Mouse (Mus musculus): ENCODE data around the gene Gm28036. TPM values are rescaled to one million over a fixed set of nuclear protein-coding genes. Genes with fewer than 3 reads are reported as not detected.
A peak's percentile ranks its signal among the peaks of the same experiment; 100 is the strongest.
"Not testable (repeated sequence)": the region's sequence is repeated elsewhere in the genome, so short reads cannot be mapped to it uniquely, and the experiment has no call there.

Gm28036 gene
- polyA plus RNA-seq, 1 experiment from 2014 or later = 20.5 TPM

DNA sequence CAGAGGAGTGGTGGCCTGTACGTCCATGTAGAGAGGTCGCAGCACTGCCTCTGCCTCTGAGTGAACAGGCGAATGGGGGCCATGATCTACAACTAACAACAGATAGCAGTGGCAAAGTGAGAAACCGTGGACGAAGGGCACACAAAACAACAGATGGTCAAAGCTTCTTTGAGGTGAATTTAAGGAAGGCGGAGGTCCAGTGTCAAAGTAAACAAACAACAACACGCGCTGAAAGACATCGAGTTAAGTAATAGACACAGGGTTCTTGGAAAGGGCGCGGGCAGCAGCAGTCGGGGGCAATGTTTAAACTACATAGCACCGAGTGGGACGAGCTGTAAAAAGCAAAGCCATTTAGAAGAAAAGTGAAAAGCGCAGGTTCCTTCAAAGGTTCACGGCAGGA lies 16.5 kb upstream of the Gm28036 start:
- DNase-seq (ENCODE audit: low spot score) (no peak), ATAC-seq (ENCODE audit: insufficient number of reproducible peaks, low FRiP score, low TSS enrichment, low read depth) (no peak)
- no peaks in the 10 kb centered on the region for H3K4me1 ChIP-seq (ENCODE audit: control insufficient read depth, insufficient read depth, low read length)
- H3K9me3 ChIP-seq (ENCODE audit: control insufficient read depth, low read length) = no peaks in the 10 kb centered on the region
- peak overlapping the region; percentile 55 for H3K4me2 ChIP-seq (ENCODE audit: low read depth, severe bottlenecking)
- no peaks in the 10 kb centered on the region for H3K27me3 ChIP-seq (ENCODE audit: control insufficient read depth, insufficient read depth, low read length)
- no peak overlapping the region; the same call in 1 of the 2 replicates for H3K27ac ChIP-seq (replicated peaks; ENCODE audit: low read depth, low read length)
- peak overlapping the region; percentile 86 for H3K4me3 ChIP-seq (ENCODE audit: low read depth, low read length)
- WGBS = under 1% methylated on average over 16 of the region's 16 CpGs
- peak overlapping the region; percentile 93 for H3K9ac ChIP-seq (ENCODE audit: low read length)
- H3K36me3 ChIP-seq (ENCODE audit: control insufficient read depth, insufficient read depth, low read length) = peaks cover 2% of the 10 kb centered on the region; the same call in 1 of the 2 replicates

DNA sequence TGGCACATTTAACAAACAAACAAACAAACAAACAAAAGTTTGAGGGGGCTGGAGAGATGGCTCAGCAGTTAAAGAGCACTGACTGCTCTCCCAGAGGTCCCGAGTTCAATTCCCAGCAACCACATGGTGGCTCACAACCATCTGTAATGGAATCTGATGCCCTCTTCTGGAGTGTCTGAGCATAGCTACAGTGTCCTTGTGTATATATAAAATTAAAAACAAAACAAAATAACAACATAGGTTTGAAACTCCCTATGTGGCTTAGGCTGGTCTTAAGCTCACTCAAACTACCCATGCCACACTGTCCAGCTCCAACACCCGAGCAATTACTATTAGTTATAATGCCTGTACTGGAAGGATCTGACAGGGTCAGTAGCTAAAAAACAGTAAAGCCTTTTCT lies 15.9 kb upstream of the Gm28036 start:
- Histone ChIP-seq H3K4me1 (ENCODE audit: control insufficient read depth, insufficient read depth, low read length) (no peaks in the 10 kb centered on the region), H3K27me3 (ENCODE audit: control insufficient read depth, insufficient read depth, low read length) (no peaks in the 10 kb centered on the region), H3K9me3 (ENCODE audit: control insufficient read depth, low read length) (no peaks in the 10 kb centered on the region), H3K9ac (ENCODE audit: low read length) (no peak overlapping the region), H3K27ac (replicated peaks; ENCODE audit: low read depth, low read length) (no peak overlapping the region), H3K4me2 (ENCODE audit: low read depth, severe bottlenecking) (peak overlapping the region; percentile 55; the same call in 1 of the 2 replicates), H3K36me3 (ENCODE audit: control insufficient read depth, insufficient read depth, low read length) (no peaks in the 10 kb centered on the region; the same call in 1 of the 2 replicates), H3K4me3 (ENCODE audit: low read depth, low read length) (no peak overlapping the region)
- ATAC-seq (ENCODE audit: insufficient number of reproducible peaks, low FRiP score, low TSS enrichment, low read depth) = no peak
- WGBS = 87% methylated on average over 2 of the region's 2 CpGs
- no peak for DNase-seq (ENCODE audit: low spot score)

DNA sequence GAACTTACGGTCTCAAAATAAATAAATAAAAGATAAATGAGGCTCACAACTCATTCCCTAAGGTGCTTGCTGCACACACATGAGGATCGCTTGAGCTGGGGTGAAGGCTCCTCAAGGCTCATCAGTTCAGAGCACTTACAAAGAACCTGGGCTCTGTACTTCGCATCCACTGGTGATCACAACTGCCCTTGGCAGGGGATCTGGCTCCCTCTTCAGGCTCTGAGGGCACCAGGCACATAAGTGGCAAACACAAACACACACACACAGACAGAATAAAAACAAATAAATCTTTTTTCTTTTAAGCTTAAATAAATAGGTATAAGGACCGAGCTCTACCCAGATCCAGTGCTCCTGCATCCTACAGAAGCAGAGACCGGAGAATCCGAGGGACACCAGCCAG lies 8.8 kb upstream of the Gm28036 start:
- H3K9me3 ChIP-seq (ENCODE audit: control insufficient read depth, low read length) = no peaks in the 10 kb centered on the region
- H3K36me3 ChIP-seq (ENCODE audit: control insufficient read depth, insufficient read depth, low read length) = peaks cover 4% of the 10 kb centered on the region
- H3K4me2 ChIP-seq (ENCODE audit: low read depth, severe bottlenecking) = no peak overlapping the region
- no peak overlapping the region for H3K27ac ChIP-seq (replicated peaks; ENCODE audit: low read depth, low read length)
- DNase-seq (ENCODE audit: low spot score) = no peak
- H3K4me1 ChIP-seq (ENCODE audit: control insufficient read depth, insufficient read depth, low read length) = no peaks in the 10 kb centered on the region
- 86% methylated on average over 6 of the region's 6 CpGs for WGBS
- no peak overlapping the region for H3K9ac ChIP-seq (ENCODE audit: low read length)
- H3K27me3 ChIP-seq (ENCODE audit: control insufficient read depth, insufficient read depth, low read length) = no peaks in the 10 kb centered on the region
- no peak for ATAC-seq (ENCODE audit: insufficient number of reproducible peaks, low FRiP score, low TSS enrichment, low read depth)
- H3K4me3 ChIP-seq (ENCODE audit: low read depth, low read length) = no peak overlapping the region

DNA sequence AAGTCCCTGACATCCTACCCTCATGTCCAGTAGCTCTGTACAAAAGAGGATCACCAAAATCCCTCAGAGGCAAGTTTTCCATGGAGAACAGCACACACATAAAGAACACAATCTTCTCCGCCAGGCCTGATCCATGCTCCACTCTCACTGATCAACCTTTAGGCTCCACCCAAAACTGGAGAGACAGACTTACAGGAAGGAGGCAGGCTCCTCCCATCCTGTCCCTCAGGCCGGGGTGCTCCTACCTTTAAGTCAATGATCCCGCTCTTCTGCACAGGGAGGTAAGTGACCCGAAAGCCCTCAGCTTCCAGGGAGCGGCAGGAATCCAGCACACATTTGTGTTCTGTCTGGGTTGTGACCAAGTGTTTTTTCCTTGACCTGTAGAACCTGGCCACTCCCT lies 7.3 kb upstream of the Gm28036 start:
- Histone ChIP-seq H3K27me3 (ENCODE audit: control insufficient read depth, insufficient read depth, low read length) (no peaks in the 10 kb centered on the region), H3K9ac (ENCODE audit: low read length) (no peak overlapping the region), H3K4me2 (ENCODE audit: low read depth, severe bottlenecking) (no peak overlapping the region), H3K4me3 (ENCODE audit: low read depth, low read length) (no peak overlapping the region), H3K36me3 (ENCODE audit: control insufficient read depth, insufficient read depth, low read length) (peaks cover 4% of the 10 kb centered on the region; the same call in 1 of the 2 replicates), H3K27ac (replicated peaks; ENCODE audit: low read depth, low read length) (no peak overlapping the region), H3K4me1 (ENCODE audit: control insufficient read depth, insufficient read depth, low read length) (no peaks in the 10 kb centered on the region), H3K9me3 (ENCODE audit: control insufficient read depth, low read length) (no peaks in the 10 kb centered on the region)
- no peak for DNase-seq (ENCODE audit: low spot score)
- ATAC-seq (ENCODE audit: insufficient number of reproducible peaks, low FRiP score, low TSS enrichment, low read depth) = no peak
- 88% methylated on average over 5 of the region's 5 CpGs for WGBS

DNA sequence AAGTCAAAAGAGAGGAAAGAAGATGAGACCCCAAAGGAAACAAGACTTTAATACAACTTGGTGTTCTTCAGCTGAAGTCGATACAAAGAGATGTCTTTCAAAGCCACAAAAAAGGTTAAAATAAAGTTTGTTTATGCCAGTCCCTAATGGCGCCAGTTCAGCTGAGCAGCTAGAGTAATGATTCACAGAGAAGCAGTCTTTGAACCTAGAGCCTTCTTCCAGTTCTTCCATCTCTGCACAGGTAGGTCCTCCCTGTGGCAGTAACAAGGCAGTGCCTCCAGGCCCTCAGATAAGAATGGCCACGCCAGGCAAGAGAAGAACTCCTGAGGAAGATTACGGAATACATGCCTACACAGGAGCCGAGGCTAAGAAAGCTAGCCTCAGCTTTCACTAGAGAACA lies 3.2 kb downstream of the Gm28036 start:
- Histone ChIP-seq H3K9me3 (ENCODE audit: control insufficient read depth, low read length) (no peaks in the 10 kb centered on the region), H3K4me1 (ENCODE audit: control insufficient read depth, insufficient read depth, low read length) (no peaks in the 10 kb centered on the region), H3K9ac (ENCODE audit: low read length) (no peak overlapping the region), H3K36me3 (ENCODE audit: control insufficient read depth, insufficient read depth, low read length) (peaks cover 2% of the 10 kb centered on the region; the same call in 1 of the 2 replicates), H3K27ac (replicated peaks; ENCODE audit: low read depth, low read length) (no peak overlapping the region), H3K27me3 (ENCODE audit: control insufficient read depth, insufficient read depth, low read length) (no peaks in the 10 kb centered on the region), H3K4me2 (ENCODE audit: low read depth, severe bottlenecking) (no peak overlapping the region), H3K4me3 (ENCODE audit: low read depth, low read length) (no peak overlapping the region)
- no peak for ATAC-seq (ENCODE audit: insufficient number of reproducible peaks, low FRiP score, low TSS enrichment, low read depth)
- no peak for DNase-seq (ENCODE audit: low spot score)
- WGBS = 93% methylated on average over 5 of the region's 5 CpGs

DNA sequence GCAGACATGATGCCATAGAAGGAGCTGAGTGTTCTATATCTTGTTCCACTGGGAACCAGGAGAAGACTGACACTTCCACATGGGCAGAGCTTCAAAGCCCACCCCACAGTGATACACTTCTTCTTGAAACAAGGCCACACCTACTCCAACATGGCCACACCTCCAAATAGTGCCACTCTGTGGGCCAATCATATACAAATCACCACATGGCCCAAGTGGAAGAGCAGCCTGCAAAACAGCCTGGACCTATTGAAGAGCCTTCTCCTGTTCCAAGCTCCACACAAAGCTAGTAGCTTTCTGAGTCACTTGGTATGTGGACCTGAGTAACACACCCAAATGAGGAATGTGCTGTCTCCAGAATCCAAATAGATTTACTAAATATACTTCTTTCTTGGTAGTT lies 7.3 kb downstream of the Gm28036 start:
- H3K36me3 ChIP-seq (ENCODE audit: control insufficient read depth, insufficient read depth, low read length) = no peaks in the 10 kb centered on the region
- H3K27ac ChIP-seq (replicated peaks; ENCODE audit: low read depth, low read length) = no peak overlapping the region
- no peak for DNase-seq (ENCODE audit: low spot score)
- ATAC-seq (ENCODE audit: insufficient number of reproducible peaks, low FRiP score, low TSS enrichment, low read depth) = no peak
- H3K9me3 ChIP-seq (ENCODE audit: control insufficient read depth, low read length) = no peaks in the 10 kb centered on the region
- H3K27me3 ChIP-seq (ENCODE audit: control insufficient read depth, insufficient read depth, low read length) = no peaks in the 10 kb centered on the region
- no peak overlapping the region for H3K4me2 ChIP-seq (ENCODE audit: low read depth, severe bottlenecking)
- H3K4me1 ChIP-seq (ENCODE audit: control insufficient read depth, insufficient read depth, low read length) = no peaks in the 10 kb centered on the region
- no peak overlapping the region for H3K9ac ChIP-seq (ENCODE audit: low read length)
- H3K4me3 ChIP-seq (ENCODE audit: low read depth, low read length) = no peak overlapping the region

DNA sequence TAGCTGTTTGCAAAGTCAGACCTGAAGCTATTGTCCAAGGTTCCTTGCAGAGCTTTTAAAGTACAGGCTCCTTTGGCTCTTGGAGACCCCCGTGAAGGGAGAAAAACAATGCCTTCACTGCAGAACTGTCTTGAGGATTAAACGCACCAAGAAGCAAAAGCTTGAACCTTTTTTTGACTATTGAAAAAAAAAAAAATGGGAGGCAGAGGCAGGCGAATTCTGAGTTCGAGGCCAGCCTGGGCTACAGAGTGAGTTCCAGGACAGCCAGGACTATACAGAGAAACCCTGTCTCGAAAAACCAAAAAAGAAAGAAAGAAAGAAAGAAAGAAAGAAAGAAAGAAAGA lies 14.8 kb downstream of the Gm28036 start:
- H3K9me3 ChIP-seq (ENCODE audit: control insufficient read depth, low read length); ATAC-seq (ENCODE audit: insufficient number of reproducible peaks, low FRiP score, low TSS enrichment, low read depth); H3K9ac ChIP-seq (ENCODE audit: low read length); H3K36me3 ChIP-seq (ENCODE audit: control insufficient read depth, insufficient read depth, low read length); DNase-seq (ENCODE audit: low spot score); H3K27ac ChIP-seq (replicated peaks; ENCODE audit: low read depth, low read length); H3K27me3 ChIP-seq (ENCODE audit: control insufficient read depth, insufficient read depth, low read length); H3K4me1 ChIP-seq (ENCODE audit: control insufficient read depth, insufficient read depth, low read length): not testable (repeated sequence)
- 34% methylated on average over 5 of the region's 5 CpGs for WGBS
- peak overlapping the region; percentile 91 for H3K4me3 ChIP-seq (ENCODE audit: low read depth, low read length)
- H3K4me2 ChIP-seq (ENCODE audit: low read depth, severe bottlenecking) = peak overlapping the region; percentile 22; the same call in 1 of the 2 replicates

DNA sequence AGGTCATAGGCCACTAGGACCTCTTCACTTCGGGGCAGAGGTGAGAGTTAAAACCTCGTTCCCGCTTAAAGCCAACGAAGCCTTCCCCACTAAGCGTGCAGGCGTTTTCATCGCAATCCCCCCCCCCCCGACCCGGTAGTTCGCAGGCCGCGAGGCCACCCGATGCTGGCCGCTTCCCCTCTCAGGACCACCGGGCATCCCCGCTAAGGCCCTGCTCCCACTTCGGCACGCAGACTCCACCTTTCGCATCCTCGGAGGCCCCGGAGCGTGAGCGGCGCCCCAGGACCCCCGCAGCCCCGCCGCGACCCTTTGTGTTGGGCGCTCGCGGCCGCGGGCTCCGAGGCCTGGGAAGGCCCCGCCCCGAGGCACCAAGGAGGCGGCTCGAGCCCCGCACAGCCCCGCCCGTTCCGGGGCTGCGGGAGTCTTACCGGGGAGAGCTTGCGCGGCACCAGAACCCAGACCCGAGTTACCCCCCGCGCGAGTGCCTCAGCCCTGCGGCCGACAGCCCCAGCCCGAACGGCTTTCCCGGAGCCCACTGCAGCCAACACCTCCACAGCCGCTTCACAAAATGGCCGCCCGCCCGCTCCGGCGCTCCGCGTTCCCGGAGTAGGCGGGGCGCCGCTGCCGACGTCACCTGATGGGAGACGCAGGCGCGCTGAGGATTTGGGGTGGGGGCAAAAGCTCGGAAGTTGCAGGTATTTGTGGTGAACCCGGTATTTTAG lies 15.4 kb downstream of the Gm28036 start, which contains the start of the genes Cpne1 and Rbm12:
Gene Cpne1 (minus strand): TSS at position 608 of the 722 bp plus-strand sequence.
Gene Rbm12 (minus strand): TSS at position 621 of the 722 bp plus-strand sequence.
- WGBS = under 1% methylated on average over 74 of the region's 74 CpGs
- H3K4me3 ChIP-seq (ENCODE audit: low read depth, low read length) = peak within 1 kb of the TSS; percentile 91
- H3K9ac ChIP-seq (ENCODE audit: low read length) = peak within 1 kb of the TSS; percentile 94
- no peaks in the 10 kb centered on the region for H3K4me1 ChIP-seq (ENCODE audit: control insufficient read depth, insufficient read depth, low read length)
- H3K36me3 ChIP-seq (ENCODE audit: control insufficient read depth, insufficient read depth, low read length) = no peaks in the 10 kb centered on the region; the same call in 1 of the 2 replicates
- no peaks in the 10 kb centered on the region for H3K27me3 ChIP-seq (ENCODE audit: control insufficient read depth, insufficient read depth, low read length)
- H3K4me2 ChIP-seq (ENCODE audit: low read depth, severe bottlenecking) = peak within 1 kb of the TSS; percentile 70
- peak within 1 kb of the TSS; percentile 84 for H3K27ac ChIP-seq (replicated peaks; ENCODE audit: low read depth, low read length)
- DNase-seq (ENCODE audit: low spot score) (peak; percentile 97), ATAC-seq (ENCODE audit: insufficient number of reproducible peaks, low FRiP score, low TSS enrichment, low read depth) (peak; percentile 86)
- H3K9me3 ChIP-seq (ENCODE audit: control insufficient read depth, low read length) = no peaks in the 10 kb centered on the region
